Mouse (Mus musculus) kidney, adult 2 months (tissue): ENCODE measurements around the gene Gm20696.

Experiments used
- CTCF ChIP-seq: fragments of 200-500 bp; conservative IDR thresholded peaks from 2 replicates; pipeline ENCODE4 v1.5.1; 2011; ENCODE audit warnings: low read depth, mild to moderate bottlenecking, control low read depth, low read length, moderate library complexity, mixed read lengths; ENCODE audit not compliant: insufficient read depth, insufficient read length
- POLR2A ChIP-seq: fragments of 200-500 bp; IDR thresholded peaks from one replicate; pipeline ENCODE4 v1.6.1; 2011; ENCODE audit warnings: low read depth, low read length, control low read depth

DNA sequence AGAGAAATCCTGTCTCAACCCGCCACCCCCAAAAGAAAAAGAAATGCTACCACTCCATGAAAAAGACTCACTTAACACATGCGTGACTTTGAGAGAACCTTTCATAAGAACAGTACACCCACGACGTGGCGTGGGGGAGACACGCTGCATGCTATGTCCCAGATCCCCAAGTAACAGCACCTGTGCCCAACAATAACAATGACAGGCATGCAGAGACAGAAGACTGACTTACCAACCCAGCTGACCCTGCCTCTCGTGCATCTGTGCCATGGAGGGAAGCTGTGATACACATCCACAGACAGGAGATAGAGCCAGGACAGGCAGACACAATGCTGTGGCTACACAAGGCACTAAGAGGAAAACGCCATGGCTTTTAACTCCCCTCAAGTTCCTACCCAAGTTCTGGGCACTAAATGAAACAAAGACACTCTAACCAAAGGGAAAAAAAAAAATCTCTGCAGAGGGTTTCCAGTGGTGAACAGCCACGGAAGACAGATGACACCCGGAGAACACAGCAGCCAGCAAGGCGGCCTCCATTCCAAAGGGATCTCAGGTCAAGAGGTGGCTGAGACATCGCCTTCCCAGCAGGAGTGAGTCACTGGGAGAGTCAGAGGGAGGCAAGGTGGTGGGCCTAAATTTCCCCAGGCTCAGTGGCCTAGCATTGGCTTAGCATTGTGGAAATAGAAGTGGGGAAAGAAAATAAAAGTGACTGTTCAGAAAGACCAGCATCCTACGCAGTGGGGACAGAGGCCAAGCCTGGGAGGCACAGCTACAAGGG is 187.5 kb downstream of the Gm20696 start:
- TF ChIP-seq CTCF = no peak
- TF ChIP-seq POLR2A = no peak
